Mouse (Mus musculus): ENCODE results near the gene Gm45837.

The Gm45837 gene

DNA sequence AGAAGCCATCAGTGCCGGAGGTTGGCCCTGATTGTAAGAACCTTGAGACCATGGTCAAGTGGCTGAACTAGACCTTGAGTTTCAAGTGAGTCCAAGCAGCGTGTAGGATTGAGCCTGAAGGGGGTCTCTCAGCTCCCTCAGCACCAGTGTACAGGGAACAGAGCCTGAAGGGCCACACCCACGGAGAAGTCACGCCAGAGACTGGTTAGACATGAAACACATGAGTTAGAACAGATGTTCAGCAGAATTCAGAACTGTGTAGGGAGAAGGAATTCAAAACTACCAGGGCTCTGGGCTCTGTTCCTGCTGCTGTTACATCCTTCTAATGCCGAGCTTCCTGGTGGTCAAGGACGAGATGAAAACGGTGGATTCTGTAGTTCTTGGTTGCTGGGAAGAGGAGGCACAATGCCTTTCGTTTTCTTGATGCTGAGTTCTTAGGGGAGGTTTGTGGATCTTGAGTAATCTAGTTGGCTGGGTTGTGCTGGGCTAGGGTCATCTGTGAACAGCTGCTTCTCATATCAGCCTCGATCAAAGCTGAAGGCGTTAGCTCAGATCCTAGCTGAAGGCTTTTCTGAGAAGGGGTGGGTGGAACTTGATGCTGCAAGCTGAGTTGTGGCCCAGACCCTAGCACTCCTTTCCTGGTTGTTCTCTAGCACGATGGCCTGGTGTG lies at the start of gene Gm45837:
Gene Gm45837, plus strand, starts transcription at position 620 of the 670 bp plus-strand sequence.
- no peak for DNase-seq (ENCODE audit: extremely low spot score, low spot score)

DNA sequence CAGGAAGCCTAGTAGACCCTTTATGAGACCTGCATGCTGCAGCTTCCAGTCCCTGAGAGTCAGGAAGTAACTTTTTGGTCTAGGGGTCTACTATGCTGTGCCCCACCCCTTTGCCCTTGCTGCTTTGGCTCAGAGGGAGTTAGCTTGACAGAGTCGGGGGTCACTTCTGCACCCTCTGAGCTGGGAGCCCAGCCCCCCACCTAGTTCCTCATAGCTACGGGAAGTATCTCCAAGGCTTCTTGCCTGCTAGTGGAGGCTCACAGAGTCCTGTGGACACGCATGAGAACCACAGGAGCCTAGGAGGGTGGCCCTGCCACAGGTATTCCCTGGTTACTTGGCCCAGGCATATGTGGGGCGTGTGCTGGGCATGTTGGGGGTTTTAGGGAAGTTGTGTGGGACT lies 49.7 kb upstream of the Gm45837 start:
- no peak for DNase-seq (ENCODE audit: extremely low spot score, low spot score)

DNA sequence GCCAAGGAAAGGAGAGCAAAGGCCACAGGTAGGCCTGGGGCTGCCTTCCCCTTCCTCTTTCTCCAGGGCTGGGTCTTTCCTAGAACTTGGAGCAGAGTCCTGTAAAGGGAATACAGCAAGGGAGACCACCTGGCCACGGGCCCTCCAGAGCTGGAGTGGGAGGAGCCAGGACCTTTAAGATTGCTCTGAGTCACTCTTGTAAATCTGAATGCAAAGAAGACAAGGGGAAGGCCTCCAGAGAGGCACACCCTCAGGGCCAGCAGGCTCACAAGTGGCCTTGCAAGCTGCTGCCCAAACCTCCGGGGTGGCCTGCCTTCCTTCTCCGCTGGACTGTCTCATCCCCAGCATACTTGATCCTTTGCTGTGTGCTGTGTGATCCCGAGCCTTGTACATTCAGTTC lies 48.9 kb upstream of the Gm45837 start:
- DNase-seq (ENCODE audit: extremely low spot score, low spot score), result no peak

DNA sequence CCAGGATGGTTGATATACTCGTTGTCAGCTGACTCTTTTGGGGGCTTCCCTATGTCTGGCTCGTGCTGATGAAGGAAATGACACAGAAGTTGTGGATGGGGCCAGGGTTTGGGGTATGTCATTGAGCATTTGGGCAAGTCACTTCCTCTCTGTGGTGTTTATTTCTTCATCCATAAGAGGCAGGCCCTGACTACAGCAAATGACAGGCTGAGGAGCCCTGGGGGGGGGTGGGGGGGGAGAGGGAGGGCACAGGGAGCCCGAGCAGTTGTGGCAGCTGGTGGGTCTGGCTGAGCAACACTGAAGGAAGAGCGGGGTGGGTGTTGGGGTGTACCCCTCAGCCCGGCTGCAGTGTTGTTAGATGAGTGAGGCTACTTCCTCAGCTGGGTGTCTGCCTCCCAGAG lies 47.9 kb upstream of the Gm45837 start:
- DNase-seq (ENCODE audit: extremely low spot score, low spot score), result no peak

DNA sequence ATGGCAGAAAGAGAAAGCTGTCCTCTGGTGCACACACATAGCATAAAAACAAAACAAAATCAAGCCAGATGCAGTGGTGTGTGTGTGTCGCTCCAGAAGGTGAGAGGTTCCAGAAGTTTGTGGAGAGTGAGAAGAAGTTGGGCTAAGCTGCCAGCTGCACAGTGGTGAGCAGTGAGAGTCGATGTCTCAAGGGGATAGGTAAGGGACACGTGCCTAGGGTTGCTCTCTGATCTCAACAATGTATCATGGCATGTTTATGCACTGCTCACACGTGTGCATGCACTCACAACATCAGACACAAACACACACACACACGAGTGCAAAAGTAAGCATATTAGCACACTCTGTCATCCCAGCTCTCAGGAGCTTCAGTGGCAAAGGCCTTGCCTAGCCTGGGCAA lies 46.8 kb upstream of the Gm45837 start:
- DNase-seq (ENCODE audit: extremely low spot score, low spot score), result no peak

DNA sequence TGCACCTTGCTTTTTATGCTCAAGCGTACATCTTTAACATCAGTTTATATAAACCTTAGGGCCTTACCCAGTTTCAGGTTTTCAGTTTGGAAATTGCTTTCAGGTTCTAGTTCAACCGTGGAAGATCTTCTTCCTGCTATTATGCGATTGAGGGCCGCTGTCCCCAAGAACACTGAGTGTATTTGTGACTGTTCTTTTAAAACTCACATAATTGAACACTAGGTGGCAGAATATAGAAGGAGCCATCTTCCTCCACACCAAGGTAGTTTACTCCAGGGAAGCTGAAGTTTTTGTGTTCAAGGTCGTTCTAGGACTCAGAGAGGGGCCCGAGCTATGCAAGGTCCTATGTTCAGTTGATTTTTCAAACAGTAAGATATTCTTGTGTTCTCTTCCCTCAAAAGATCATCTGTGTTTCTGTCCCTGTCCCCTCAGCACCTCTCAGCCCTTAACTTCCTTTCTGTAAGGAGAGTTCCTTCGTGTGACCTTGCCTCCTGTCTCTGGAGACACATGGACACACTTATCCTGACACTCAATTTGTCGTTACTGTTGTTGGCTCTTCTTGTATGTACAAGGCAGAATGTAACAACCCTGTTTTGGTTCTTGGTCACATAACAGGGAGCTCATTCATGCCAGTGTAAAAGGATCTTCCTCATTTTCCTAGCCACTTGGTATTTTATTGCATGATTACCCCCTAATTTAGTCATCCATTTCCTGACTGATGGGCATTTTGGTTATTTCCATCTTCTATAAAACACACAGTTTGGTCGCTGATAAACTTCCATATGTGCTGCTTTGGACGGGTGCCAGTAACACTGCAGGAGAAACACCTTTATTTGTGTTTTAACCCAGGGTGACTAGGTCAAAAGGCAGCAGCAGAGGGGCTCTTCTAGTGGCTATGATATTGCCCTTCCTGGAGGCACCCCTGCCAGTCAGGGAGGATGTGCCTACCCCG lies 42.5 kb upstream of the Gm45837 start:
- DNase-seq (ENCODE audit: extremely low spot score, low spot score), result no peak

DNA sequence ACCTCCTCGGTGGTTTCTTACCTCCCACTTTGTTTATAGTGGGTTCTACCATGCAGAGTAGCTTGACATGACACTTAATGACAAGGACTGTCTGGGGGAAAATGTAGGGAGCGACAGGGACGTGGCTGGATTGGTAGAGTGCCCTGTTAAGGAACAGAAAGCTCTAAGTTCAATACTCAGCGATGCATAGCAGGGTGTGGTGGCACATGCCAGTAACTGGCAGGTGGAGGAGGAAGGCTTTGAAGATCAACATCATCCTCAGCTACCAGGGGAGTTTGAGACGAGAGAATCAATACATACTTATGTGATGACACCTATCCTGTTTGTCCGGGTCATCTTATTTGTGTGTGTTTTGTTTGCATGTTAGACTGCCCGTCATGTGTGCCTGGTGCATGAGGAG lies 41.0 kb upstream of the Gm45837 start:
- no peak for DNase-seq (ENCODE audit: extremely low spot score, low spot score)

DNA sequence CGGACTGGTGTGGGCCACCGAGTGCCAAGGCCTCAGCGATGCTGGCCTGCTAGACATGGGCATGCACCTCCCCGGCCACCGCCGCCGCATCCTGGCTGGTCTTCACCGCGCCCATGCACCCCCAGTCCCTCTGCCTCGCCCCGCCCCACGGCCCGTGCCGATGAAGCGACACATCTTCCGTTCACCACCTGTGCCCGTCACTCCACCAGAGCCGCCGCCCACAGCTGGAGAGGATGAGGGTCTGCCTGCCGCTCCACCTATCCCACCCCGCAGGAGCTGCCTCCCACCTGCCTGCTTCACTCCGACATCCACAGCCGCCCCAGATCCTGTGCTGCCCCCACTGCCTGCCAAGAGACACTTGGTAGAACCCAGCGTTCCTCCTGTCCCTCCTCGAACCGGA lies 37.6 kb upstream of the Gm45837 start:
- DNase-seq (ENCODE audit: extremely low spot score, low spot score), result no peak

DNA sequence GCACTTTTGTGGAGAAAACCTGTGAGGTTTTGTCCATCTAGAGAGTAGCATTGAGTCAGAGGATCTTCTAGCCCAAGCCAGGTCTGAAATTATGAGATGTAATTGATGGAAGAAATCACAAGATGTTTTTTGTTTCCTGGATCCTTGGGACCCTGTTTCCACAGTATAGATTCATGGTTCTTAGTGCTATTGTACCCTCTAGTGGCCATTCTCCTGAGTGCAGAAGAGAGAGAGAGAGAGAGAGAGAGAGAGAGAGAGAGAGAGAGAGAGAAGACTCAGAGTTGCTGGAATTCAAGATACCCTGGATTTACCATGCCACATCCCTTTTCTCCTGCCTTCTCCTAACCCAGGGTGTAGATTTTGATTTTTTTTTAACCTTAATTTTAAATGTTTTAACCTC lies 36.5 kb upstream of the Gm45837 start:
- DNase-seq (ENCODE audit: extremely low spot score, low spot score), result no peak

DNA sequence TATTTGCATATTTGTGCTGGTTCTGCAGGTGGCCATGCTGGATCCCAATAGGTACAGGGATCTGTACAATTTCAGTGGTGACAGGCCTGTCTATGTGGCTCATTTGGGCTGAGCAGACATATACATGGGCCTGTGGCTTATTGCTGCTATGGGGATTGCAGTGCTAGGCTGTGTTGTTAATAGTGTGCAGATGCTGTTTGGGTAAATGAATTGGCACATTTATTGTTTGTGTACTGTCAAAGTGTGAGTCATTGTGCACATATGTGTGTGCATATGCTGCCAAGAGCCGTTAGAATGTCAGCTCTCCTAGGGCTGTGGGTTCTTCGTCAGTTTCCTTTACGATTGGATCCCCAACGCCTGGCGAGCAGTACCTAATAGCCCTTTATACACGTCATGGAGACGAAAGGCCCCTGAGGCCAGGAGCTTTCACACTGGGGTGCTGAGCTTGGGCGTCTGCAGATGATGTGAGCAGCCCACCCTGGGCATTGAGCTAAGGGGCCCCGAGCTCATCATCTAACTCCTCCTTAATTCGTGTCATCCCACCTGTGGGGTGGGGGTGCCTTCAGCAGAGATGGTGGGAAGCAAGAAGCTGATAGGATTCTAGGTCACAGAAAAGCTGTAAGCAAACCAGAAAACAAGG lies 33.9 kb upstream of the Gm45837 start:
- no peak for DNase-seq (ENCODE audit: extremely low spot score, low spot score)

DNA sequence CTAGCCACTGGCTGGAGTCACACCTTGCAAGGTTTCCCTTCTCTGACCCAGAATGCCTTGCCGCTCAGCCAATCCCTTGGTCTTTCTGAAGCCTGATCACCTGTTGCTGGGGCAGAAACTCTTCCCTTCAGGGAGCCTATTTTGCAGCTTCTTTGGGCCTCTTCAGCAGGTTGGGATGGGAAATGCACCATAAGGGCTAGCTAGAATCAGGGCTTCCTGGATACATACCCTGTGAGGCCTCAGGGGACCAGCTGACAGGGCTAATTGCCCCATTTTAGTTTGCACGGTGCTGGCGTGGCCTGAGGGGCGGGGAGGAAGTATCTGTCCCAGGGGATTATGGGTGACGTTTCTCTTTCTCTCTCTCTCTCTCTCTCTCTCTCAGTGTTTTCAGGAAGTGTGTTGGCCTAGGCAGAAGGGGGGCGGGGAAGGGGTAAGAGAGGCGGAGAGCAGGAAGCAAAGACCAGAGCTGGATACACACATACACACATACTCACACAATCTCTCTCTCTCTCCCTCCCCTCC lies 32.9 kb upstream of the Gm45837 start:
- peak; percentile 22 for DNase-seq (ENCODE audit: extremely low spot score, low spot score)

DNA sequence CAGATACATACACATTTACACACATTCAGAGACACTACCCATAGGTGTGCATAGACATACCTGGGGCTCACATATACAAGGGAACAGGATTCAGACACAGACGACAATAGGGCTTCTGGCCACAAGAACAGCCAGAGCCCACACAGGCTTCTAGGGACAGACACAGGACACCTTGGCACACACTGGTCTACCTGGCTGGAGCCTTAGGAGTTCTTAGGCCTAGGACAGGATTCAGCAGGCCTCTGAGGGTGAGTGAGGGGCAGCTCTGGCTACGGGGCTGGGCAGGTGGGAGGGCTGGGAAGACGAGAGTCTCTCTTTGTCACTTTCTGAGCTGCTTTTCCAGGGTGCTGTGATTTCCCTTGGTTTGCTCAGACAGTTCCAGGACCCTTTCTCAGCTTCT lies 32.4 kb upstream of the Gm45837 start:
- DNase-seq (ENCODE audit: extremely low spot score, low spot score), result no peak

DNA sequence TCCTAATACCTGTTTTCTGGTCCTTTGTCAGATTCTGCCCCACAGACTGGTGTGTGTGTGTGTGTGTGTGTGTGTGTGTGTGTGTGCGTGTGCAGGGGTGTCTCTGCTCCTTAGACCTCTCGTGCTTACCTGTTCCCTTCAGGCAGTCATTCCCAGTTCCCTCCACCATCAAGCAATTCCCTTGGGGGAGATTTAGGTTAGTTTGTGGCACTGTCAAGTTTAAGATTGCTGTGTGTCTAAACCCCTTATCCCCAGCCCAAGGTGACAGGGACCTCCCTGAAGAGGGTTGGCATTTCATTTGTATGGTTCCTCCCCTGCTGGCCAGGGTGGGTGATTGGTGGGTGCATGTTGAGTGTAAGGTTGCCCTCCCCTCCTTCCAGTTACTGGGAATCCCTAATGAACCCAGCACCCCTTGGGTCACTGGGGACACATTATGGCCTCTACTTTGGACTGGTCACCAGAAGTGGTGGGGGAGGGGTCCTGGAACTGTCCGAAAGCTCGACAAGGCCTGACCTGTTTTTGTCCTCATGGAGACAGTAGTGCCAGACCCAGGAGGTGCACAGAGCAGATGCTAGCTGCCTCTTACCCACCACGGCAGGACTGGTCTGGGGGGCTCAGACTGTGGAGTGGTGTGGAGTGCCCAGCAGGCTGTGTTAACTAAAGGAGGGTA lies 31.8 kb upstream of the Gm45837 start:
- no peak for DNase-seq (ENCODE audit: extremely low spot score, low spot score)

DNA sequence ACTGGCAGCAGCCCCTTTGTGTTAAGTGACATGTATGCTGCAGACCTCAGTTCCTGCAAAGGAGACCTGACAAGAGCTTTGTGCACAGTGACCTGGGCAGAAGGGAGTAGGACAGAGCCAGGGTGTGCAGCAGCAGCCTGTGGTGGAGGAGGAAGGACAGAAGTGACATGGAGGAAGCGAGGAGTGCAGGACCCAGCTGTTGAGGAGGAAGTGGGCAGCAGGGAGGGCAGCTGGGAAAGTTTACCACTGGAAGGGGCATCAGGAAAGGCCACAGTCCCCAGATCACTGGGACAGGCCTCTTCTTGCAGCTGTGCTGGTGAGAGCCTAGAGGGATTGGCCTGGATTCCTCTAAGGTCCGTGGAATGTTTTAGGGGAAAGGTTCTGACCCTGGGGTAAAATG lies 31.0 kb upstream of the Gm45837 start:
- no peak for DNase-seq (ENCODE audit: extremely low spot score, low spot score)

DNA sequence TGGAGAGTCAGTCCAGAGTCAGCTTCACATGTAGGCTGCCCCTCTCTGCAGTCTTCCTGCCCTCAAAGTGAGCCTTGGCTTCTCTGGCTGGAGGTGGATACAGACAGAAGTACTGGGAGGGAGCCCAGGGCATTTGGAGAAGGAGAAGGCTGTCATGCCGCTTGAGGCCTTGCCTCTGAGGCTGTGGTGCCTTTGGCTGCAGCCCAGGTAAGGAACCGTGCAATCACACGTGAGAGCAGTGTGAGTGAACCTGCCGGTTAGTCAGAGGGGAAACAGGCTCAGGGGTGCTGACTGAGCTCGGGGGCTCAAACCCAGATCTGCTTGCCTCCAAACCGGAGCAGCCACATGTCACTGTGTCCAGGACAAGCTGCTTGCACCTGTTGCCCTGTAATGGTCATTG lies 29.2 kb upstream of the Gm45837 start:
- no peak for DNase-seq (ENCODE audit: extremely low spot score, low spot score)

DNA sequence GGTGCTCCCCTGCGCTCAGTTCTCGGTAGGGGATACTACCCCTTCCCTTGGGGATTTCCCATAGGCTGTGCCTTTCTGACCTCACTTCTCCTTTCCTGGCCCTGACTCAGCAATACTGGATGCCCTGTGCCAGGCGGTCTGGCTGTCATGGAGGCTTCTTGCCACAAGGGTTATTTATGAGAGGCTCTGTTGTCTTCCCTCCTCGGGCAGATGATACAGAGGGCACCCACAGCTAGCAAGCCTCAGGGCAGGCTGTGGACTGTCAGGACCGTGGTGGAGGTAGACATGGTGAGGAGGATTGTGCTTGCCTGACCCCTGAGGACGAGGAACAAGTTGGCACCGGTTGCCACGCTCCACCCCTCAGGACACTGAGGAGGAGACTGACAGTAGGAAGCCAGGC lies 28.3 kb upstream of the Gm45837 start:
- DNase-seq (ENCODE audit: extremely low spot score, low spot score), result no peak

DNA sequence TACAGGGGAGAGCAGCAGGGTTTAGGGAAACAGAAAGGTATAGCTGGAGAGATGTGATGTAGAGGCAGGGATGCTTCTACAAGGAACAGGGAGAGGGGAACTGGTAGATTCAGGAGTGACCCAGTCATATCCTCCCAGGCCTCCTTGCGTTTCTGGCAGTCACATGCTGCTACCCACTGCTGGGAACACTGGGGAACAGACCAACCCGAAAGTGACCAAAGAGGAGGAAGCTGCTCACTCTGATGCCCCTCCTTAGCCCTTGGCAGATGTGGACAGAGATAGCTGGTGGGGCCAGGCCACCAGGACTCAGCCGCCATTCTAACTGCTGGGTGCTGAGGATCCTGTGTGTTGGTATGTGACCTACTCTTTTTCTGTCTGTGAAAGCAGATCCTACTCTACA lies 26.9 kb upstream of the Gm45837 start:
- no peak for DNase-seq (ENCODE audit: extremely low spot score, low spot score)

DNA sequence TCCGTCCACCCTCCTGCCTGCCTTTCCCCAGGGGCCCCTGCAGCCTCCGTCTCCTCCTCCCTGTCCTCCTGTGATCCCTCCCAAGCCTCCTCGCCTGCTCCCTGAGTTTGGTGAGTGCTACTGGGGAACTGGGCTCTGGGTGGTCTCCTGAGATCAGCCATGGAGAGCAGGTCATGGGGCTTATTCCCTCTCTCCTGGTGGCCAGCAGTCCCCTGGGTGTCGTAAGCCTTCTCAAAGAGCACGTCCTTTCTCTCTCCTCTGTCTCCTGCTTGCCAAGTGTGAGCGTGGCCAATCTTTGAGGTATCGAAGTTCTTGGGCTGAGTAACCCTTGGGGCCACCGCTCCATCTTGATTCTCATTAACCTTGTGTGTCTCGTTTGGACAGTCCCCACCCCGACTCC lies 25.8 kb upstream of the Gm45837 start:
- DNase-seq (ENCODE audit: extremely low spot score, low spot score), result no peak

DNA sequence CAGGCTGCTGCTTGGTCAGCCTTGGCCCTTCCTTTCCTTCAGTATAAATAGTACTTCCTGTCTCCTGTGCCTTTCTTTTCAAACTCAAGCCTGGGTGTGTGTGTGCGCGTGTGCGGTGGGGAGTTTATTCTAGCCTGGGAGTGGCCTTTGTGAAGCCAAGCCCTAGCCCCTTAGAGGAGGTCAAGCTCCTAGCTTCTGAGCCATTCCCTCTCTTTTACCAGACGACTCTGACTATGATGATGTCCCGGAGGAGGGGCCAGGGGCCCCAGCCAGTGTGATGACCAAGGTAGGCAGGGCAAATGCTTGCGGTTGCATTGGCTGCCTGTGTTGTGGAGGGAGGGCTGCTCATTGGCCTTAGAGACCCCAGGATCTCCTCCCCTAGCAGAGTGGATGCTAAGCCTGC lies 25.4 kb upstream of the Gm45837 start:
- DNase-seq (ENCODE audit: extremely low spot score, low spot score), result no peak

DNA sequence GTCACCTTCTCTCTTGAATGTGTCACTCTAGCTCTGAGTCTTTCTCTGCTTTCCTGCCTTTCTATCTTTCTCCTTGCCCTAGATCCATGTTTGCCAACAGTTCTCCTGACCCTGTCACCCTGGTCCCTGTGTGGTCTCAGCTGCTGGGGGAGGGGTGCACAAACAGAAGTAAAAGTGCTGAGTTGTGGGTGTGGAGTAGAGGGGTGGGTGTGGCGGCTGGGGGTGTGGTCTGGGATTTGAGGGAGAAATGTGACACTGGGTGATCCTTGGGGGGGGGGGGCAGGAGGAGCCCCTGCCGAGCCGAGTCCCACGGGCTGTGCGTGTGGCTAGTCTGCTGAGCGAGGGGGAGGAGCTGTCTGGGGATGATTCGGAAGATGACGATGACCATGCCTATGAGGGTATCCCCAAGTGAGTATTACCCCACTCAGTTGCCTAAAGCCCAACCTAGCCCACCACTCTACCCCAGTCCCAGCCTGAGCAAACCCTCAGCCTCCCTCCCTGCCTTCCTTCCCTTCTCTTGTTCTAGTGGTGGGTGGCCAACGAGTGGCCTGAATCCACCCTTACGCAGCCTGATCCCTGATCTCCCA lies 24.7 kb upstream of the Gm45837 start:
- DNase-seq (ENCODE audit: extremely low spot score, low spot score), result no peak

DNA sequence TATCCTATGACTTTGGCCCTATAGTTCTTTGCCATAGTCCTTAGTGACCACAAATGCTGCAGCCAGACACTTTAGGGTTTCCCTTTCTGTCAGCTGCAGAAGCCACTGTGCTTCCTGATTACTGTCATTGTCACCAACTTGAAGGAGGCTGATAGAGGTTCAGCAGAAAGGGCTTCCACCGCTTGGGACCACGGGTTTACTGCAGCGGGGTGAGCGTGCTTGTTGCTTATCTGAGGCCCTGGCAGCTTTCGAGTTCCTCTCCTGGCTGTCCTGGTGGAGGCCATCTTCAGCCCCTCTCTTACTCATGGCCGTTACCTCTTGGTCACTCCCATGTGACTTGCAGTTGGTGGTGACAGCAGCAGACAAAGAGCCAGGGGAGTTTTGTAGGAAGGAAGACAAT lies 21.4 kb upstream of the Gm45837 start:
- no peak for DNase-seq (ENCODE audit: extremely low spot score, low spot score)
